20 mouse cellular contexts compared by ENCODE assay signal in genomic region chr12:31916691-31917090, GRCm38 (mm10). TPM values are rescaled to one million over a fixed set of nuclear protein-coding genes. Genes with fewer than 3 reads are reported as not detected.
A peak's percentile ranks its signal among the peaks of the same experiment; 100 is the strongest.
DNase-seq lines count a peak whose midpoint lies in the region; ATAC-seq and TF ChIP-seq lines count a peak whose summit lies in the region.
"Had no signal": no experiment of that assay in that cellular context is flagged by ENCODE, and none has a peak within 500 bp of the region (broad histone marks: within the 10 kb centered on the region; RNA-seq: fewer than 3 reads in every experiment).

No protein-coding gene starts in this region.

- no peak overlapping the region for H3K4me3 ChIP-seq in gastrocnemius, adult 2 months
- H3K4me3 ChIP-seq in heart, embryonic 12.5 days, result no peak overlapping the region
- H3K4me3 ChIP-seq in heart, embryonic 16.5 days (ENCODE audit: low read length), result no peak overlapping the region
- H3K4me3 ChIP-seq: embryonic facial prominence, embryonic 13.5 days; forebrain, embryonic 10.5 days; kidney, embryonic 15.5 days; midbrain, embryonic 15.5 days; neural tube, embryonic 15.5 days; stomach, embryonic 15.5 days had no signal

- H3K9me3 ChIP-seq in heart, embryonic 12.5 days (replicated peaks), result no peaks in the 10 kb centered on the region
- no peaks in the 10 kb centered on the region; the same call in 1 of the 2 replicates for H3K9me3 ChIP-seq in heart, embryonic 16.5 days (replicated peaks; ENCODE audit: control insufficient read depth, low read length)
- H3K9me3 ChIP-seq: embryonic facial prominence, embryonic 13.5 days; forebrain, embryonic 10.5 days; kidney, embryonic 15.5 days; midbrain, embryonic 15.5 days; neural tube, embryonic 15.5 days; stomach, embryonic 15.5 days had no signal

- H3K27ac ChIP-seq in gastrocnemius, adult 2 months, result peak overlapping the region; percentile 71
- 0 out of 2 replicates have a peak overlapping the region, but pooled peaks have one; percentile 61 for H3K27ac ChIP-seq in heart, embryonic 12.5 days (ENCODE audit: poor library complexity, severe bottlenecking)
- peak overlapping the region; percentile 88 for H3K27ac ChIP-seq in heart, embryonic 16.5 days (ENCODE audit: low read length)
- H3K27ac ChIP-seq: embryonic facial prominence, embryonic 13.5 days; forebrain, embryonic 10.5 days; hindbrain, embryonic 14.5 days; kidney, embryonic 15.5 days; liver, embryonic 14.5 days; midbrain, embryonic 15.5 days; neural tube, embryonic 15.5 days; stomach, embryonic 15.5 days had no signal

- peaks cover 24% of the 10 kb centered on the region for H3K36me3 ChIP-seq in heart, embryonic 12.5 days
- H3K36me3 ChIP-seq in heart, embryonic 16.5 days (ENCODE audit: control insufficient read depth, insufficient read depth), result 0 out of 2 replicates have a peak, but pooled peaks cover 2% of the 10 kb centered on the region
- H3K36me3 ChIP-seq: midbrain, embryonic 15.5 days; neural tube, embryonic 15.5 days; stomach, embryonic 15.5 days had no signal

- no peak overlapping the region for H3K9ac ChIP-seq in heart, embryonic 12.5 days
- no peak overlapping the region for H3K9ac ChIP-seq in heart, embryonic 16.5 days (ENCODE audit: low read length)
- H3K9ac ChIP-seq: embryonic facial prominence, embryonic 13.5 days; hindbrain, embryonic 14.5 days; kidney, embryonic 15.5 days; liver, embryonic 14.5 days; midbrain, embryonic 15.5 days; neural tube, embryonic 15.5 days; stomach, embryonic 15.5 days had no signal

- ATAC-seq in heart, embryonic 12.5 days (ENCODE audit: insufficient number of reproducible peaks, low FRiP score), result no peak
- ATAC-seq in heart, embryonic 16.5 days (replicated peaks; ENCODE audit: extremely low read depth, insufficient read depth, low FRiP score), result no peak
- ATAC-seq: inflammation-experienced regulatory T-cells, adult 6 months; midbrain, embryonic 15.5 days; Patski had no signal

- H3K4me2 ChIP-seq in heart, embryonic 12.5 days, result no peak overlapping the region
- H3K4me2 ChIP-seq in heart, embryonic 16.5 days (ENCODE audit: low read depth, low read length), result no peak overlapping the region
- H3K4me2 ChIP-seq: embryonic facial prominence, embryonic 13.5 days; hindbrain, embryonic 14.5 days; kidney, embryonic 15.5 days; midbrain, embryonic 15.5 days; neural tube, embryonic 15.5 days; stomach, embryonic 15.5 days had no signal

- intact Hi-C loops in gastrocnemius, adult 2 months (cut with DNase I), result no loop called here
- intact Hi-C loops in heart, postnatal 25 days (cut with DNase I), result no loop called here

- peaks cover 13% of the 10 kb centered on the region for H3K4me1 ChIP-seq in heart, embryonic 12.5 days (replicated peaks)
- H3K4me1 ChIP-seq in heart, embryonic 16.5 days (ENCODE audit: control insufficient read depth, insufficient read depth, low read length), result peaks cover 10% of the 10 kb centered on the region
- H3K4me1 ChIP-seq: embryonic facial prominence, embryonic 13.5 days; forebrain, embryonic 10.5 days; kidney, embryonic 15.5 days; midbrain, embryonic 15.5 days; neural tube, embryonic 15.5 days; stomach, embryonic 15.5 days had no signal

- WGBS in heart, embryonic 12.5 days, result 92% methylated on average over 5 of the region's 5 CpGs
- WGBS in heart, embryonic 16.5 days, result 81% methylated on average over 5 of the region's 5 CpGs

- H3K27me3 ChIP-seq in heart, embryonic 12.5 days (replicated peaks), result no peaks in the 10 kb centered on the region
- no peaks in the 10 kb centered on the region for H3K27me3 ChIP-seq in heart, embryonic 16.5 days (ENCODE audit: control insufficient read depth, insufficient read depth, low read length)
- H3K27me3 ChIP-seq: embryonic facial prominence, embryonic 13.5 days; kidney, embryonic 15.5 days; midbrain, embryonic 15.5 days; neural tube, embryonic 15.5 days; Patski; stomach, embryonic 15.5 days had no signal

- no peak for TF ChIP-seq CTCF in gastrocnemius, adult 2 months (IDR thresholded peaks at IDR 0.05)

- DNase-seq in gastrocnemius, adult 2 months, result no peak
- no peak for DNase-seq in gastrocnemius, postnatal 4 days (ENCODE audit: low spot score in 2 of 2)
- no peak for DNase-seq in heart, postnatal 25 days (ENCODE audit: low spot score)
- peak; percentile 23 for DNase-seq in ZHBTc4 (ENCODE audit: low read depth, low spot score)
- DNase-seq in retina, postnatal 1 day, result no peak
- DNase-seq: kidney, adult 18-20 months; lung, adult 2 months; right cerebral cortex, postnatal 25 days had no signal

RNA-seq across cellular contexts. Expression of gene Hbp1, which starts 33.6 kb away (rescaled TPM):
- total RNA-seq in gastrocnemius, adult 2 months (2021), result 10 to 100 TPM; 60.3 to 74.6 TPM
- total RNA-seq in gastrocnemius, postnatal 4 days (2021), result 10 to 100 TPM; 69.3 to 72.5 TPM
- polyA plus RNA-seq in heart, embryonic 12.5 days (2016; fragmentation: Nextera tagmentation; extraction: Ambion mirVana), result 93.7 and 97.0 TPM in 2 replicates
- 10 to 100 TPM; 78.4 to 85.9 TPM for total RNA-seq in heart, postnatal 25 days (2021)
- 105 and 107 TPM in 2 replicates for polyA plus RNA-seq in heart, embryonic 16.5 days (2015; fragmentation: Nextera tagmentation; extraction: Ambion mirVana)
